Mouse (Mus musculus) bone marrow, adult 2 months (tissue): ENCODE measurements around the gene Mllt6. TPM values are rescaled to one million over a fixed set of nuclear protein-coding genes. Genes with fewer than 3 reads are reported as not detected.

Source experiments
- H3K27ac ChIP-seq: fragments of 200-500 bp; 2 replicates; pipeline ENCODE4 v1.5.1; 2012; ENCODE audit warnings: low read depth, mild to moderate bottlenecking, control low read depth, inconsistent platforms, low read length; ENCODE audit not compliant: control insufficient read depth, poor library complexity, insufficient read depth
- H3K4me1 ChIP-seq: fragments of 200-500 bp; 2 replicates; pipeline ENCODE4 v1.6.1; 2011; ENCODE audit warnings: low read length; ENCODE audit not compliant: control insufficient read depth, insufficient read depth
- H3K4me3 ChIP-seq: fragments of 200-500 bp; replicated peaks from 2 replicates; pipeline ENCODE3; 2011; ENCODE audit warnings: mild to moderate bottlenecking, low read depth, low read length, control low read depth; ENCODE audit not compliant: control insufficient read depth
- CTCF ChIP-seq: fragments of 200-500 bp; IDR thresholded peaks from 2 replicates; pipeline ENCODE4 v1.5.1; 2011; ENCODE audit warnings: low read length, control low read depth; ENCODE audit not compliant: control insufficient read depth, insufficient read depth
- POLR2A ChIP-seq: fragments of 200-500 bp; IDR thresholded peaks from 2 replicates; pipeline ENCODE4 v1.6.1; 2011; ENCODE audit warnings: low read depth, mild to moderate bottlenecking, control low read depth, low read length, borderline replicate concordance; ENCODE audit not compliant: control insufficient read depth
- WGBS: fragments of 180-500 bp; shearing (Covaris S2); methylation state at CpG from one replicate; pipeline ENCODE4 v1.1.7; 2018; 5-methylcytosine and 5-hydroxymethylcytosine counted together
- polyA plus RNA-seq: library from polyadenylated mRNA; stranded (reverse); fragments of >200 nt; gene quantifications from 2 replicates; pipeline ENCODE4 v1.2.4, GENCODE M21; 2011; ENCODE audit warnings: low replicate concordance; ENCODE audit not compliant: missing spikeins, insufficient read depth, insufficient read length

Mllt6 gene
- polyA plus RNA-seq, 1 experiment: 23.7 TPM

GRCm38 (mm10) chr11:97698741-97699611, 35.8 kb downstream of the Mllt6 start:
- WGBS: 1% methylated on average over 63 of the region's 63 CpGs
- peaks cover 1% of the 10 kb centered on the region for H3K4me1 ChIP-seq
- no peak overlapping the region for H3K27ac ChIP-seq
- H3K4me3 ChIP-seq: peak overlapping the region; percentile 37
- TF ChIP-seq POLR2A (no peak), CTCF (no peak)

- WGBS: 0% methylated on average over 6 of the region's 9 CpGs
- H3K4me3 ChIP-seq: peak overlapping the region; percentile 69
- H3K4me1 ChIP-seq: peaks cover 1% of the 10 kb centered on the region
- H3K27ac ChIP-seq: peak overlapping the region; percentile 30; the same call in 1 of the 2 replicates
- TF ChIP-seq CTCF: no peak
- TF ChIP-seq POLR2A: no peak
Measured at GRCm38 (mm10) chr11:97699626-97700002, 36.4 kb downstream of the Mllt6 start.

GRCm38 (mm10) chr11:97700003-97700745, 37.0 kb downstream of the Mllt6 start, which contains the start of gene Pcgf2:
Pcgf2 (minus strand) TSS chr11:97700497.
- peaks cover 1% of the 10 kb centered on the region for H3K4me1 ChIP-seq
- under 1% methylated on average over 85 of the region's 85 CpGs for WGBS

GRCm38 (mm10) chr11:97700746-97701580, 37.7 kb downstream of the Mllt6 start:
- WGBS: 20% methylated on average over 30 of the region's 30 CpGs
- Histone ChIP-seq H3K4me1 (peaks cover 1% of the 10 kb centered on the region), H3K27ac (no peak overlapping the region), H3K4me3 (peak overlapping the region; percentile 69)
- TF ChIP-seq POLR2A: no peak
- TF ChIP-seq CTCF: no peak

More at GRCm38 (mm10) chr11:97700003-97700745, 37.0 kb downstream of the Mllt6 start, which contains the start of gene Pcgf2:
- peak within 1 kb of the TSS; percentile 69 for H3K4me3 ChIP-seq
- H3K27ac ChIP-seq: peak within 1 kb of the TSS; percentile 30; the same call in 1 of the 2 replicates
- TF ChIP-seq POLR2A: no peak
- TF ChIP-seq CTCF: no peak

GRCm38 (mm10) chr11:97701581-97702392, 38.6 kb downstream of the Mllt6 start:
- Histone ChIP-seq H3K4me3 (no peak overlapping the region), H3K27ac (no peak overlapping the region), H3K4me1 (peaks cover 1% of the 10 kb centered on the region)
- WGBS: 35% methylated on average over 15 of the region's 15 CpGs
- TF ChIP-seq POLR2A: no peak

- Histone ChIP-seq H3K27ac (peak overlapping the region; percentile 70), H3K4me3 (peak overlapping the region; percentile 96), H3K4me1 (peaks cover 1% of the 10 kb centered on the region)
- WGBS: under 1% methylated on average over 24 of the region's 24 CpGs
- no peak for TF ChIP-seq POLR2A
- no peak for TF ChIP-seq CTCF
Measured at GRCm38 (mm10) chr11:97702393-97702745, 39.2 kb downstream of the Mllt6 start.
